Mouse (Mus musculus) telencephalon, adult 2 months (tissue): Measurements from ENCODE around the gene Ier3.
A peak's percentile ranks its signal among the peaks of the same experiment; 100 is the strongest.

Experiments used
- DNase-seq: peaks from one replicate; pipeline ENCODE4 v3.0.0-alpha.2; 2011; ENCODE audit warnings: low read depth, low spot score

Ier3 gene

DNA sequence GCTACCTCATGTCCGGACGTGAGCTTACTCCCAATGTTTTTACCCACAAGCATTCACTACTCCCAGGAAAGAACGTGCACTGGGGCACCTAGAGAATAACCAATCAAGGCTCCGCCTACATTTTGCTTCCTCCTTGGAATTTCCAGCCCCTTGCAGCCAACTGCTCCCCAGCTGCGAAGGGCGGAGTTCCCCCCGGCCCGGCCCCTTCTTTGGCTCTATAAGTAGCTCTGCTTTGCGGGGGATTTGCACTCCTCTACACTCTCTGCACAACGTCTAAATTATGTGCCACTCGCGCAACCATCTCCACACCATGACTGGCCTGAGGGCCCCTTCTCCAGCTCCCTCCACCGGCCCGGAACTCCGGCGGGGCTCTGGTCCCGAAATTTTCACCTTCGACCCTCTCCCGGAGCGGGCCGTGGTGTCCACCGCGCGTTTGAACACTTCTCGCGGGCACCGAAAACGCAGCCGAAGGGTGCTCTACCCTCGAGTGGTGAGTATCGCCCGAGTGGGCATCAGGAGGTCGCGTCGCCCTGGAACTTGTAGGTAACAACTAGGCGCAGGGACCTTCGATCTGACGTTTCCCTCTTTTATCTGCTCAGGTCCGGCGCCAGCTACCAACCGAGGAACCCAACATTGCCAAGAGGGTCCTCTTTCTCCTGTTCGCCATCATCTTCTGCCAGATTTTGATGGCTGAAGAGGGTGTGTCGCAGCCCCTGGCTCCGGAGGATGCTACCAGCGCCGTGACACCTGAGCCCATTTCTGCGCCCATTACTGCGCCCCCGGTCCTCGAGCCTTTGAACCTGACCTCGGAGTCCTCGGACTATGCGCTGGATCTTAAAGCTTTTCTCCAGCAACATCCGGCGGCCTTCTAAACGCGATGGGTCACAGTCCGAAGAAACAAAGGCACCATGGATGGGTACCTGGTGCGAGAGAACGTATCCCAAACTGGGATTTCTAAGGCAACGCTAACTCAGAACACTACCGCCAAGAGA, at the start of gene Ier3:
Gene Ier3, plus strand, starts transcription at position 246 of the 992 bp plus-strand sequence.
- no peak for DNase-seq

DNA sequence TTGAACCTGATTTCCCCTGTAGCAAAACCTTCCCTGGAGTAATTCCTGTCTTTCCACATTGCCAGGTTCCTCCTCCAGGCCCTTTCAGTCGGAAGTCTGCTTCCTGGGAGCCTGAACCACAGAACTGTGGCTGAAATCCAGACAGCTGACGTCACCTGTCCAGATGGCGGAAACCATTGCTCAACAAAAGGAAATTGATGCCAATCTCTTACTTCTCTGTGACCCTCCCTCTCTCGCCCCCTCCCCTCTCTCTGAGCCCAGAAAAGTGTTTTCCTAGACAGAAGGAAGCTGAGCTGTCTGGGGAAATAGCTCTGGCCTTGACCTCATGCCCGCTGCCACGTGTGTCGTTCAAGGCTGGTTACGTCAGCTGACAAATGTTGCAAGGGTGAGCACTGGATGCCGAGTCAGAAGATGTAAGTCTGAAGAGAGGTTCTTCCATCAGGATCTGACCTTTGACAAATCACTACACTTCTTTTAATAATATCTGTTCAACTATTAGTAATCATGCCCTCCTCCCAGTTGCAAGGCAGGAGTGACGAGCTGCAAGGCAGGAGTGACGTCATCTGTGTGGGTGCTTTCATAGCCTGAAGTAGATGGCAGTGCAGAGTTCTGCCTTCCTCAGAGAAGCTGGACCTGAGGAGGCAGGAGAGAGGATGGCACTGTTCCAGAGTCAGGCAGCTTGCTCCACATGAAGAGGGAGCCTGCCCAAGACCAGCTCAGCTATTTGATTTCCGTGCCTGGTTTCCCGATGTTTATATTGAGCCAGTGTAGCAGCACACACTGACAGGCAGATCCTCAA, 44.5 kb upstream of the Ier3 start:
- peak; percentile 85 for DNase-seq

DNA sequence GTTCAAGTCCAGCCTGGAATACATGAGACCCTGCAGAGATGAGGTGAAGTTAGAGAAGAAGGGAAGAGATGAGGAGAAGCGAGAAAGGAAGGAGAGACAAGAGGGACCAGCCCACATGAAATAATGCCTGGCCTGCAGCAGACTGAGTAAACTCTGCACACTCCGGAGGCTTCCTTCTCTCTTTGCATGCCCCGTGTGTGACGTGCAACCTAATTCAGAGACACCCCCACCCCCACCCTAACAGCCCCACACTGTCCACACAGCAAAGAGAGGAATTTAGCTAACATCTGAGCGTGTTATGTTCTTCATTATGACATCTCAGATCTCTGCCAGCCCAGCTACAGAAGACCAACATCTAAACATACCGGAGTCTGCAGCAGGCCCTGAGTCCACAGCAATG, 42.5 kb upstream of the Ier3 start:
- no peak for DNase-seq

- no peak for DNase-seq
Measured at GRCm38 (mm10) chr17:35779466-35780205, 41.8 kb upstream of the Ier3 start.

- no peak for DNase-seq
Measured at GRCm38 (mm10) chr17:35780362-35780761, 41.1 kb upstream of the Ier3 start.

- no peak for DNase-seq
Measured at GRCm38 (mm10) chr17:35782398-35782797, 39.1 kb upstream of the Ier3 start.

- DNase-seq = no peak
Measured at GRCm38 (mm10) chr17:35782924-35783323, 38.6 kb upstream of the Ier3 start.

GRCm38 (mm10) chr17:35783944-35784343, 37.5 kb upstream of the Ier3 start:
- DNase-seq = peak; percentile 16

DNA sequence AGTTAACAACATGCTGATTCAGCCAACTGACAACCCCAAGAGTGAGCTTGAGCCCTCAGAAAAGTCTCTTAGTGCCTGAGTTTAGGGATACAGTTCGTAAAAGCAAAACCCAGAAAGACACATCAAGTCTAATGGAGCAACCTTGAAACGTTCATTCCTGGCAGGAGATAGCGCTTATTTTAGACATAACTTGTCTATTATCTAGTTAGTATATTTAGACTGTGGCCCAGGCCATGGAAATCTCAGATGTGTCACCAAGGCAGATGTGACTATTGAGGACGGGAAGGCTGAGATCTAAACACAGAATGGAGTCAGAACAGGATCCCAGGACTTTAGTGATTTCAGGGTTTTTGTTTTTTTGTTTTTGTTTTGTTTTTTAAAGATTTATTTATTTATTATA, 36.3 kb upstream of the Ier3 start:
- DNase-seq = no peak

DNA sequence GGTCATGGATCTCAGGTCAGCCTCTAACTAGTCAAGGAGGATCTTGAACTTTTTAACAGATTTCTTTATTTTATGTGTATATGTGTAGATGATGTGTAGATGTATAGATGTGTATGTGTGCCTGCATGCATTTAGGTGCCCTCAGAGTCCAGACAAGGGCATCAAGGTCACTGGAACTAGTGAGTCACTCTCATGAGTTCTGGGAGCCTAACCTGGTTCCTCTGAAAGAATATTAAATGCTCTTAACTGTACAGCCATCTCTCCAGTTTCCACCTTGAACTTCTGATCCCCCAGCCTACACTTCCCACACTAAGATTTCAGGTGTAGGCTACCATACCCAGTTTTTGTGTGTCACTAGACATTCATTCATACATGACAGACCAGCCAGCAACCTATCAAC, 34.0 kb upstream of the Ier3 start:
- no peak for DNase-seq

DNA sequence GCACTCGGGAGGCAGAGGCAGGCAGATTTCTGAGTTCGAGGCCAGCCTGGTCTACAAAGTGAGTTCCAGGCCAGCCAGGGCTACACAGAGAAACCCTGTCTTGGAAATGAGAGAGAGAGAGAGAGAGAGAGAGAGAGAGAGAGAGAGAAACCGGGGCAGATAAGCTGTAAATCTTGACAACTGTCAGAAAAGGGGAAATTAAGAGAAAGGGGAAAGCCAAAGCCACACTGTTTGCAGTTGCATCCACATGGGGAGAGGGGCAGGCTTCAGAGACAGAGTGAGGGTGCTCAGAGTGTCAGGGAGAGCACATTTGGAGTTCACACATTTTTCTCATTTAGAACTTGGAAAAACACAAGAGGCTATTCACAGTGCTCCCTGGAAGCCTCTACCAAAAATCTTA, 33.5 kb upstream of the Ier3 start:
- no peak for DNase-seq

- DNase-seq = no peak
Measured at GRCm38 (mm10) chr17:35790933-35791332, 30.6 kb upstream of the Ier3 start.

DNA sequence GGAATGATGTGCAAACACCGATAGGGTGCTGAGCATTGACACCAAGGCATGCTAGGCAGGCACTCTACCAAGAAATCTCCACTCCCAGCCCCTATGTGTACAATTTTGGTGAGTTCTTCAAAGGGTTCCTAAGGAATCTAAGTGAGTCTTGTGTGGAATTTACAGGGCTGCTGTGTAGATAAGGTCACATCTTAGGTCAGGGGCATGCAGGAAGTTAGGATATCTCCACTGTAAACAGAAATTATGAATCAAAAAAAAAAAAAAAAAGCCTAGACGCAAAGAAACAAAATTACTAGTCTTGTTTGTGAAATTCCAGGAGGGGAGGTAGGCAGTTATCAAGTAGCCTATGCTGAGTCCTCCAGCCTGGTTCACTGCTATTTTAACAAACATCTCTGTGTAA, 28.6 kb upstream of the Ier3 start:
- no peak for DNase-seq

GRCm38 (mm10) chr17:35795099-35795498, 26.4 kb upstream of the Ier3 start:
- no peak for DNase-seq

DNA sequence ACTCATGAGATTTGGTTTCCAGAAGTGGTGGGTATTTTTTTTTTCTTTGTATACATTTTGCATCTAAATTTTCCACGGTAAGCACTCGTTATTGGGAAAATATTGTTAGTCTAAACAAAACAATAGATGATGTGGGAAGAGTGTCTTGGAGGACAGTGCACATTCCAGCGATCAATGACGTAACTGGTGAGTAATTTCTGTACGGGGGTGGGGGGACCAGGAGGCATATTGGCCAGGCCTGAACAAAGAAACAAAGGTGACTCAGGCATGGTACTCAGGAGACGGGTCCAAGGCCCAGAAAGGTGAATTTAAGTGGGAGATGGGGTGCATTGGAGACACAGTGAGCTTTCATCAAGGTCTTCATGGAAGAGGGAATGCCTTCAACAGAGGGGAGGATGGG, 25.8 kb upstream of the Ier3 start:
- DNase-seq = no peak

DNA sequence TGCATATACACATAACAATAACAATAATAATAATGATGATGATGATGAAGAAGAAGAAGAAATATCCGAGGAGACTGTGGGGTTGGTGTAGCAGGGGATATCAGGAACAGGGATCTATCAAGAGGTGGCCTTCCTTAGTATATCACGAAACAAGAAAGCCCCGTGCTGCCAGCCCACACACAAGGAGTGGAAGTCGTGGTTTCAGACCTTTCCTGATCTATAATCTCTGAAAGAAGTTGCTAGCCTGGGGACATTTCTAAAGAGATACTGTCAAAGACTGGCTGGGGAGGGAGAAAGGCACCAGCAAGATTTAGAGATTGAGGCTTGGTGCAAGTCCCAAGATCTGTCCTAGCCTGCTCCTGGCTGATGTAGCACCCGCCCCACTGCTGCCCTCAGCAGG, 24.6 kb upstream of the Ier3 start:
- no peak for DNase-seq

GRCm38 (mm10) chr17:35800905-35801304, 20.6 kb upstream of the Ier3 start:
- no peak for DNase-seq

DNA sequence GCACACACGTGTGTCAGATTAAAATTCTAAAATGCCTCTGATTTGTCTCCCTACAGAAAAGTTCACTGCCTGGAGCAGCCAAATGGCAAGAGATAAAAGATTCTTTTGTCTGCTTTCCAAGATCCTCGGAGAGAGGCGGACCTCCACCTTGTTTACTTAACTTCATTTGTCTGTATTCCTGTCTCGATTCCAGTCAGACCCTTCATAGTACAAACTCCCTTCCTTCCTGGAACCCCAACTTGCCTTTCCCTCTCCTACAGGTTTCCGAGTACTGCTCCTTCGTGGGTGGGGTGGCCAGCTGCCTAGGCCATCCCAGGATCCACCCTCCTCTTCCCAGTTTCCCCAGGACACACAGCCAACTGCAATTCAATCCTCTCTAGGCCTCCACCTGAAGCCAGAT, 18.5 kb upstream of the Ier3 start:
- no peak for DNase-seq

GRCm38 (mm10) chr17:35803858-35804399, 17.6 kb upstream of the Ier3 start:
- DNase-seq = no peak

DNA sequence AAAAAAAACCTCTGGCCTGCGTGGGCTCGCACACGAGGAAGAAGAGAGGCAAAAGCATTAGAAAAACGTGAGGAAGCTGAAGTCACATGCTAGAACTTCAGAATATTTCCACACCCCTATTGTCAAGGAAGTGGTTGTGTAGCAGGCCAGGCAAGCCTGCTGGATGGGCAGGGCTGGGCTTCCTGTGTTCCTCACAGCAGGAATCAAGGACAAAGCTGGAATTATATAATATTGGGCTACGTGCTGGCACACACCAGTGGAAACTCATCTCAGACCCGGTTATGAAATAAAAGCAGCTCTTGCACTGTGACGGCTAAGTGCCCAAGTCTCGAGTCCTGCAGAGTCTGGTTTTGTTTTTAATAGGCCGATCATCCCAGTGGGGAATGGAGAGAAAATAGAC, 13.4 kb upstream of the Ier3 start:
- DNase-seq = peak; percentile 31

- no peak for DNase-seq
Measured at GRCm38 (mm10) chr17:35809395-35809794, 12.1 kb upstream of the Ier3 start.
